Mouse (Mus musculus): ENCODE data around the gene Tmem100. TPM values are rescaled to one million over a fixed set of nuclear protein-coding genes. Genes with fewer than 3 reads are reported as not detected.

Gene Tmem100
- total RNA-seq, 1 experiment from 2014 or later = 2.0 TPM

- no peak for DNase-seq
Observed at GRCm38 (mm10) chr11:90013657-90014056, 16.5 kb upstream of the Tmem100 start.

GRCm38 (mm10) chr11:90015281-90015680 is 14.9 kb upstream of the Tmem100 start:
- no peak for DNase-seq

DNA sequence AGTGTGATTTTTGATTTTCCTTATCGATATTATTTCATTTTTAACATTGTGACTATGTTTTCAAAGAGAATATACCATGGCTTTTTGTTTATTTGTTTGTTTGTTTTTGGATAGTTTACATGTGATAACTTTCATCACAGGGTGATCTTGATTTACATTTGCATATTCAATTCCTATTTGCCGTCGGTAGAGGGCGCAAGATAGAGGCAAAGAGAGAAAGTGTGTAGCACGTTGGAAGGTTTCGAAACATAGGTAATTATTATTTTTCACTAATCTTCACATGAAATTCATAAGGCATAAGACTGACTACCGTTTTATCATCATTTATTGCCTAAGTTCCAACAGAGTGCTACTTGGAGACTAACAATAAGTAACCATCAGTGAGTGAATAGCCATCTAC is 11.0 kb upstream of the Tmem100 start:
- DNase-seq = peak; percentile 21

- peak; percentile 27 for DNase-seq
Observed at GRCm38 (mm10) chr11:90025891-90026801, 4.0 kb upstream of the Tmem100 start.

DNA sequence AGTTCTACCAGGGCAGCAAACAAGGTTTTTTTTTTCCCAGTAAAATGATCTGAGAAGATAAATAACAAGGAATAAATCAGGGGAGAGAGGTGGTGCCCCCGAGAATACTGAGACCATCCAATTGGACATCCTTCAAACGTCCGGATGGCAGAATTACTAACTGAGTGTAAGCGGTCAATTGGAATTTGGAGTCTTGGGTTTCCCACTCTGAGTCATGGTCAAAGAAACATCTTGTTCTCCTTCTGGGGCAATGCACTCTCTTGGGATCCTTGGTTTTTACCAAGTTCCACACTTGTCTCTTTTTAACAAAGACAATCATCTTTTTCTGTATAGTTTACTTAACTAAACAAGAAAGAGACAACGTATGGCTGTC is 3.4 kb upstream of the Tmem100 start:
- no peak for DNase-seq

DNA sequence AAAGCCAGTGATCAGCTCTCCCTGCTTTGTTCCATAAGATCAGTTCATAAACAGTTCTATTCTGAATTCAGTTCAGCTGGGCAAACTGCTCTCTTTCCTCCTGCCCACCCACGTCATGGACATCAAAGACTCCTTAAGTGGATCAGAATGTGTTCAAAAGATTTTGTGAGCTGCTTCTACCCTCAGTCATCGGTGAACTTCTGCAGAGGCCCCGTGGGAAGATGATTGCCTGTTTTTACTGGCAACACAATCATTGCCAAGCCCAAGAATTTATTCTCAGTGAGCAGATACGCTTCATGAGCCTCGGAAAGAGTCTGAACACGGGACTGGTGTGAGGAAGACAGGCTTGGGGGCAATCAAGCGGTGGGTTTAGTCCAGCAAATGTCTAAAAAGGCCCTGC is 2.9 kb upstream of the Tmem100 start:
- no peak for DNase-seq

DNA sequence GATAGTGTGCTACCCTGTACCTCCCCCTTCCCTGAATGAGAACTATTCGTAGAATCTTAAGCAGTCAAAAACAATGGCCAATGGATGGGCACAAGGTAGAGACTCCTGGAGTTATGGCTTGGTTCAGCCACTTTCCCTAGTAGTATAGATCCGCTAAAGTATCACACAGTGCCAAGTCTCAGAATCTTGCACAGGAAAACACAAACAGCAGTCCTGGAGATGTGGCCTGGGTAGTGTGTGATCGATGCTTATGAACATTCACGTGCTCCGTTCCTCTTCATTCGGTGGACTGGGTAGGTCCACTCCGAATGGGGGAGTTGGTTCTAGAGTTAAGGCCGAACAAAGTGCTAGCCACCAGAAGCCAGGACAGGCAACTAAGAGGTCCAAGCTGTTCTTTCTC is 1.4 kb upstream of the Tmem100 start:
- no peak for DNase-seq

- peak; percentile 57 for DNase-seq
Observed at GRCm38 (mm10) chr11:90029354-90029753, 794 bp upstream of the Tmem100 start.

GRCm38 (mm10) chr11:90030557-90030956 is 409 bp downstream of the Tmem100 start:
- peak; percentile 46 for DNase-seq

- DNase-seq = no peak
Observed at GRCm38 (mm10) chr11:90031076-90031475, 928 bp downstream of the Tmem100 start.

DNA sequence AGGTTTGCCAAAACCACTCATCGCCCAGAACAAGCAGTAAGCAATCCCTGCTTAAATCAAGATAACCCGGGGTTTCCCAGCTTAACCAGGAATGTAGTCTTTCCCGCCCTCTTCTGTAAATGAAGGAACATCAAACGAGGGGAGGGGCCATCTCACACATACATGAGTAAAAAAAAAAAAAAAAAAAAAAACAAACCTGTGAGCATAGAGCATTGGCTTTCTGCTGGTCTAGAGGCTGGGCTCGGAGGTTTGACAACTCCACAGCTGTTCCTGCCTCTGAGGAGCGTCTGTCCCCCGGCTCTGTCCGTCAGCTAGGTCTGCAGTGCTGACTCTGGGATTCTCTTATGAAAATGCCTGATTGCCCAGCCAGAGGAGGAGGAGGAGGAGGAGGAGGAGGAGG is 2.7 kb downstream of the Tmem100 start:
- DNase-seq = no peak

- DNase-seq = no peak
Observed at GRCm38 (mm10) chr11:90033442-90033841, 3.3 kb downstream of the Tmem100 start.

GRCm38 (mm10) chr11:90034646-90035045 is 4.5 kb downstream of the Tmem100 start:
- DNase-seq = no peak

DNA sequence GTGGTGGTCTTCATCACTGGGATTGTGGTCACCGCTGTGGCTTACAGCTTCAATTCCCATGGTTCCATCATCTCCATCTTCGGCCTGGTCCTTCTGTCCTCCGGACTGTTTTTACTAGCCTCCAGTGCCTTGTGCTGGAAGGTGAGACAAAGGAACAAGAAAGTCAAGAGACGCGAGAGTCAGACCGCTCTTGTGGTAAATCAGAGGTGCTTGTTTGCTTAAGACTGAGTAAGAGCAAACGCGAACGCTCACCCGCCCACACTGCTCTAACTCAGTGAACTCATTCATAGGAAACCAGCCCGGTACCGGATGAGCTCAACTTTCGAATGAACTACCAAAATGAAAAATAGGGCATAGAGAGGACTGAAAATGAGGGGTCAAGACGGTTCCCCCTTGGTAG is 5.4 kb downstream of the Tmem100 start:
- no peak for DNase-seq

GRCm38 (mm10) chr11:90036416-90036815 is 6.3 kb downstream of the Tmem100 start:
- no peak for DNase-seq

- DNase-seq = peak; percentile 59
Observed at GRCm38 (mm10) chr11:90038022-90038421, 7.9 kb downstream of the Tmem100 start.

GRCm38 (mm10) chr11:90044459-90044858 is 14.3 kb downstream of the Tmem100 start:
- no peak for DNase-seq

- DNase-seq = no peak
Observed at GRCm38 (mm10) chr11:90046211-90046610, 16.1 kb downstream of the Tmem100 start.

DNA sequence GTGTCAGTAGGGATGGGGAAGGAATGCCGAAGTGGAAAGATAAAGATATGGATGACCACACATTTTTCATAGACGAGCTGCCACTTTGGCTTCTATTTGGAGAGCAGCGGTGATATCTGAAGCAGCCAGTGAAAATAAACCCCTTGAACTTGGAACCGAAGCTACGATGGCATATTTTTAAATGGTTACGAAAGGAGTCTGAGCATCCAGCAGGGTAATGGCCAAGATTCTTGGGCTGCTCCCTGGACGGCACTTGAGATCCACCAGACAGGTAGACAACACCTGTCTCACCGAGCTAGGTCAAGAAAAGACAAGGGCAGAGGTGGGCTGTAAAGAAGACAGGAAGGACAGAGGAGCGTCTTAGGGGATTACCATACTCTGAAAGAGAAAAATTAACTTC is 17.1 kb downstream of the Tmem100 start:
- DNase-seq = no peak

- DNase-seq = no peak
Observed at GRCm38 (mm10) chr11:90050016-90050415, 19.9 kb downstream of the Tmem100 start.

DNA sequence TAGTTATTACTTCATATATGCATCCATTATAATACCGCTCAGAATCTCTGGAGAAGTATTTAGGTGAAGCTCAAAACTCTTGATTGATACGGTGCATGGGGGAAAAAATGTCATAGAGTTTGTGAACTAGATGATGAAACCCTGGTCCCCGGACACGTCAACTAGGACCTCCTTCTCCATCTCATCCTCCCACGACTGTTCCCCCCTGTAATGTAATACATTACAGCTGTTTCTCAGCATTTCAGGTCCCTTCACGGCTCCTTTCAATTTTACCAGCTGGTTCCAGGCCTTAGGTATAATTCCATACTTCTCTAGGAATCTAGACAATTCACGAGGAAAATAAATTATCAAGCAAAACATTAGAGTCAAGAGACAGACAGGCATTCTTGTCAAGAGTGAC is 22.6 kb downstream of the Tmem100 start:
- DNase-seq = no peak

GRCm38 (mm10) chr11:90053820-90054219 is 23.7 kb downstream of the Tmem100 start:
- DNase-seq = no peak

DNA sequence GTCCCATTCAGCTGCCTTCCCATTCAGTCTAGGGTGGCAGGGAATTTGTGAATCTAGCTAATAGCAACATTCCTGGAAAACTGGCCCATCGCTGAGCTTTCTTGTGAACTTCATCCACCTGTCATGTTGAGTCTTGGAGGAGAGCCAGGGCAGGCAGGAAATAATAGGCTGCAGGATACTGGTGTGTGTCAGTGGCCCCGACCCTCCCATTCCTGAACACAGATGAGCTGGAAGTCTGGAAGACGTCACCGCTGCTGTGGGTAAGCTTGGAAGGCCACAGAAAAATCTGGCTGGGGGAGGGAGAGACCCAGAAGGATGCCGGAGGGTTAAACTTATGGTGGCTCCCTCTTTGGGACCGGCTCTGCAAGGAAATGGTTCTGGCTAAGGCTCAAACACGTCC is 24.3 kb downstream of the Tmem100 start:
- DNase-seq = no peak

GRCm38 (mm10) chr11:90057070-90057469 is 26.9 kb downstream of the Tmem100 start:
- DNase-seq = no peak
